Mouse (Mus musculus): ENCODE results near the gene Tars2.

Tars2 gene

GRCm38 (mm10) chr3:95734092-95734702 lies 25.8 kb downstream of the Tars2 start:
- no peak for DNase-seq (ENCODE audit: low spot score)

- no peak for DNase-seq (ENCODE audit: low spot score)
Observed at GRCm38 (mm10) chr3:95732744-95733521, 27.1 kb downstream of the Tars2 start.

DNA sequence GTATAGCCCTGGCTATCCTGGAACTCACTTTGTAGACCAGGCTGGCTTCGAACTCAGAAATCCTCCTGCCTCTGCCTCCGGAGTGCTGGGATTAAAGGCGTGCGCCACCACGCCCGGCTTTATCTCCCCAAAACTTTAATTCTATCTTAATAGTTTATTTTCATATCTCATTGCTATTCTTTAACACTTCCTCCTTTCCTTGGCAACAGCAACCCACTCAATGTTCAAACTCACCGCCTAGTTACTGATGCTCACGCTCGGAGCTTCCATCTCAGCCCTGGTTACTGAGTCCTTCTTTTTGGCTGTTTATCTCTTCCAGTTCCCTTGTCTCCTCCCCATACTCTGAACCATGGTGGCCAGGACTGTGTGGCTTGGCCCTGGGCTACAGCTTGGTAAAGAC lies 27.7 kb downstream of the Tars2 start:
- no peak for DNase-seq (ENCODE audit: low spot score)

DNA sequence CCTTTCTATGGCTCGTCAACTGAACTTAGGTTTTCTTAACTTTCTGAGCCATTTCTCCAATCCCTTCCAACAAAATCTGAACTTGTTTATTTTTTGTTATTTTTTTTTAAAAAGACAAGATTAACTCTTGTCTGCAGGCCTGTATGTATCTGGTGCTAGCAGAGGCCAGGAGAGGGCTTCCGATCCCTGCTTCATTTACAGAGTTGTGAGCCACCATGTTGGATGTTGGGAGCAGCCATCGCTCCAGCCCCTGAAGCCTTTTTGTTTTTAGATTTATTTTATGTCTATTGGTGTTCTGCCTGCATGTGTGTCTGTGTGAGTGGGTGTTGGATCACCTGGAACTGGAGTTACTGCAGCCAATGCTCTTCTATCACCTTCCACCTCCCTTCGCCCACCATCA lies 28.2 kb downstream of the Tars2 start:
- no peak for DNase-seq (ENCODE audit: low spot score)

GRCm38 (mm10) chr3:95730431-95730830 lies 29.6 kb downstream of the Tars2 start:
- no peak for DNase-seq (ENCODE audit: low spot score)

- no peak for DNase-seq (ENCODE audit: low spot score)
Observed at GRCm38 (mm10) chr3:95728906-95729305, 31.1 kb downstream of the Tars2 start.

- no peak for DNase-seq (ENCODE audit: low spot score)
Observed at GRCm38 (mm10) chr3:95726696-95727358, 33.2 kb downstream of the Tars2 start.

GRCm38 (mm10) chr3:95725863-95726262 lies 34.1 kb downstream of the Tars2 start:
- DNase-seq (ENCODE audit: low spot score), result no peak

DNA sequence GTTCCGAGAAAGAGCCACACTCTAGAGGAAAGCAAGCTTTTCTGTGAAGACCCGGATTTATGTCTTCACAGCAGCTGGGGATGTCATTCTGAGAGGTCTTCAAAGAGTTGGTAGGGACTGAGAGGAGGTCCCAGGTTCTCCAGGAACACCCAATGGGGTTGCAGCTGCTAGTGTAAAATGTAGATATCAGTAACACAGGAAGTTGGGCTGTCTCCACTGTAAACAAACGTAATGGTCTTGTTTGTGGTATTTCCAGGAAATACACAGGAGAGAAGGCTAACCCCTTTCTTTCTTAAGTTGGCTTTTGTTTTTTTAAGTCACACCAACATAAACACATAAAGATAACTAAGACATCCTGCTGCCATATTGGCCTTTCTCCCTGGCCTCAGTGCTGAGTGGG lies 37.6 kb downstream of the Tars2 start:
- DNase-seq (ENCODE audit: low spot score), result no peak

- no peak for DNase-seq (ENCODE audit: low spot score)
Observed at GRCm38 (mm10) chr3:95718153-95718552, 41.9 kb downstream of the Tars2 start.

GRCm38 (mm10) chr3:95716075-95716474 lies 43.9 kb downstream of the Tars2 start:
- no peak for DNase-seq (ENCODE audit: low spot score)

- DNase-seq (ENCODE audit: low spot score), result no peak
Observed at GRCm38 (mm10) chr3:95709967-95710366, 50.0 kb downstream of the Tars2 start.

GRCm38 (mm10) chr3:95709044-95709443 lies 51.0 kb downstream of the Tars2 start:
- no peak for DNase-seq (ENCODE audit: low spot score)

- no peak for DNase-seq (ENCODE audit: low spot score)
Observed at GRCm38 (mm10) chr3:95707497-95707896, 52.5 kb downstream of the Tars2 start.

DNA sequence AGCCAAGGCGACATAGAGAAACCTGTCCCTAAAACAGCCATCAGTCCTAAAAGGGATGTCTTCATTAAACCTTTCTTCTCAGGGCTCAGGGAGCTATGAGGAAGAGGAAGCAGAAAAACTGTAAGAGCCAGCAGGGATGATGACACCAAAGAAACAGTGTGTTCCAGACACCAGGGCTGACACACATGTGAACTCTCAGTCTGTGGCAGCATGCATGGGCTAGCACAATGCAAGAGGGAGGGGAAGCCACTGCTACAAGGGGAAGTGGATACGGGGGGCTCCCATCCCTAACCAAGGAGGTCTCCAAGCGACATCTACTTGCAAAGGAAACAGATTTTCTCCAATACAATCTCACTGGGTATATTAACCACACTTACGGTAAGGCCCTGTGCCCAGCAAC lies 53.7 kb downstream of the Tars2 start:
- DNase-seq (ENCODE audit: low spot score), result no peak

- DNase-seq (ENCODE audit: low spot score), result no peak
Observed at GRCm38 (mm10) chr3:95704612-95705011, 55.4 kb downstream of the Tars2 start.

DNA sequence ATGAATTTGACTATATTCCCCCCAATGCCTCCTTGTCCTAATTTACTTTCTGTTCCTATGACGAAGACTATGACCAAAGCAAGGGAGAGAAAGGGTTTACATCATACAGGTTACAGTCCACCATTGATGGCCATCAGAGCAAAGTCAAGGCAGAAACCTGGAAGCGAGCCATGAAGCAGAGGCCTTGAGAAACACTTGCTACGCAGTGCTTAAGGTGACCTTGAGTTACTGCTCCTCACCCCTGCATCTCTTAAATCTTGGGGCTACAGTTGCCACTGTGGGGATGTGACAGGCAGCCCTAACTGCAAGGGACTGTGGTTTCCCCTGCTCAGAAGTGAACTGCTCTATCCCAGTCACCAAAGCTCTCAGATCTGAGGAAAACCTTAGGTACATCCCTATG lies 56.7 kb downstream of the Tars2 start:
- DNase-seq (ENCODE audit: low spot score), result no peak

DNA sequence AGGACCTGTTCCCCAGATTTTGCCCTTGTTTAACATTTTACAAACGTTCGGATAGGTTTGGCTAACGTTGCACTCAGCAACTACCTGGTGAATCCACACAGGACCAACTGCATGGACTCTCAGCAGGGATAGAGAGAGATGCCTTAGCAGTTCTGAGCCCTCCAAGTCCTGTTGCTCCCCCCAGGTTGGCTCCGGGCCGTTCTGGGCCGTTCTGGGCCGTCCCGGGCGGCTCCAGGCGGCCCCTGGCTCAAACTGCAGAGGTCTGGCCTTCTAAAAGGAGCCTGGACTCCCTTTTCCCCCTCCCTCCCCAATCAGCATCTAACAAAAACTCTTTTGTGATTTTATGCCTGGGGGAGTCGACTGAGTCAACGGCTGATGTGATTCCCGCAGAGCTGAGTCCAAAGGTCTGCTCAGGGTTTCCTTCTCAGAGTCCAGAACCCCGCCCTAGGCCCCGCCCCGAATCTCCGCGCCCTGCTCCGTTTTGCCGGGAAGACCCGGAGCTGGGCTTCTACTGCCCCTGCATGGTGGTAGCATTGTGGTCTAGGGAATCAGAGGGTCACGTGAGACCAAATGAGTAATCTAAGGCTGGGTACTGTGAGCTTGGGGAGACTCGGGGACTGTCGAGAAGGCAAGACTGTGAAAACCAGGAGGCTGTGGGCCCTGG lies 58.0 kb downstream of the Tars2 start:
- no peak for DNase-seq (ENCODE audit: low spot score)

- no peak for DNase-seq (ENCODE audit: low spot score)
Observed at GRCm38 (mm10) chr3:95701085-95701484, 58.9 kb downstream of the Tars2 start.

- DNase-seq (ENCODE audit: low spot score), result no peak
Observed at GRCm38 (mm10) chr3:95700233-95700681, 59.7 kb downstream of the Tars2 start.

DNA sequence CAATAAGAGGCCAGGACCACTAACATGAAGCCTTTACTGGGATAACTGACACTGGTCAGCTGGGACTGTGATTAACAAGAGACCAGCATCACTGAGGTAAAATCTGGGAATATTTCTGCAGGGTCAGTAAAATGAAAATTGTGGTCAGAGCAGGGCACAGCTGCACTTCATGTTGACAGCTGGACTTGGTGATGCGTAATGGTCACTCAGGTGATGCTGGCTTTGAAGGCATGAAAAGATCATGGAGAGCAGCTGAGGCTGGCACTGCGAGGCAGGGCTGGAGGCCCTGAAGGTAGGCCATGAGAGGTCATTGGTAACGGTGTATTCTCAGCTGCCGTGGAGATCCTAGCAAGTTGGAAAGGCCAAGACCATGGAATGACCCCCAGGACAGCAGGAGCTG lies 61.7 kb downstream of the Tars2 start:
- DNase-seq (ENCODE audit: low spot score), result no peak

GRCm38 (mm10) chr3:95696360-95696759 lies 63.6 kb downstream of the Tars2 start:
- DNase-seq (ENCODE audit: low spot score), result no peak

GRCm38 (mm10) chr3:95695796-95696195 lies 64.2 kb downstream of the Tars2 start:
- no peak for DNase-seq (ENCODE audit: low spot score)

All from spleen, adult 12 weeks (tissue).